13 mouse cellular contexts compared by ENCODE assay signal in genomic region chr4:44062062-44062461, GRCm38 (mm10). TPM values are rescaled to one million over a fixed set of nuclear protein-coding genes. Genes with fewer than 3 reads are reported as not detected.
DNase-seq lines count a peak whose midpoint lies in the region; ATAC-seq and TF ChIP-seq lines count a peak whose summit lies in the region.
"Had no signal": no experiment of that assay in that cellular context is flagged by ENCODE, and none has a peak within 500 bp of the region (broad histone marks: within the 10 kb centered on the region; RNA-seq: fewer than 3 reads in every experiment).

No protein-coding gene starts in this region.

- TF ChIP-seq EP300 in stomach, postnatal 0 days (optimal IDR thresholded peaks at IDR 0.05), result no peak

- 0 out of 2 replicates have a peak overlapping the region, but pooled peaks have one; percentile 7 for H3K27ac ChIP-seq in stomach, embryonic 15.5 days
- no peak overlapping the region for H3K27ac ChIP-seq in stomach, postnatal 0 days (replicated peaks)
- 0 out of 2 replicates have a peak overlapping the region, but pooled peaks have one; percentile 24 for H3K27ac ChIP-seq in liver, embryonic 15.5 days (replicated peaks)
- H3K27ac ChIP-seq in forebrain, embryonic 14.5 days (ENCODE audit: low read depth, low read length), result no peak overlapping the region
- no peak overlapping the region for H3K27ac ChIP-seq in embryonic facial prominence, embryonic 10.5 days (replicated peaks)

- peak; percentile 37 for DNase-seq in kidney, adult 9 months
- DNase-seq in kidney, adult 18-20 months, result no peak
- no peak for DNase-seq in stomach, postnatal 0 days (ENCODE audit: low spot score)
- peak; percentile 38 for DNase-seq in adrenal gland, postnatal 25 days
- DNase-seq in forebrain, embryonic 14.5 days (ENCODE audit: low spot score), result no peak
- no peak for DNase-seq in embryonic facial prominence, embryonic 10.5 days (ENCODE audit: low spot score)
- DNase-seq: cerebellum, postnatal 25 days; gastrocnemius, postnatal 25 days; heart, postnatal 14 days; lung, postnatal 14 days had no signal

- H3K27me3 ChIP-seq in stomach, embryonic 15.5 days (replicated peaks), result no peaks in the 10 kb centered on the region
- no peaks in the 10 kb centered on the region for H3K27me3 ChIP-seq in stomach, postnatal 0 days (ENCODE audit: control insufficient read depth, insufficient read depth, low read length)
- H3K27me3 ChIP-seq in liver, embryonic 15.5 days, result no peaks in the 10 kb centered on the region
- H3K27me3 ChIP-seq in forebrain, embryonic 14.5 days (replicated peaks; ENCODE audit: control insufficient read depth, insufficient read depth, low read length), result no peaks in the 10 kb centered on the region
- no peaks in the 10 kb centered on the region for H3K27me3 ChIP-seq in embryonic facial prominence, embryonic 10.5 days (replicated peaks; ENCODE audit: low read depth, poor library complexity, severe bottlenecking)

- H3K9me3 ChIP-seq in stomach, embryonic 15.5 days, result no peaks in the 10 kb centered on the region
- no peaks in the 10 kb centered on the region for H3K9me3 ChIP-seq in stomach, postnatal 0 days (ENCODE audit: control insufficient read depth, low read length)
- no peaks in the 10 kb centered on the region for H3K9me3 ChIP-seq in liver, embryonic 15.5 days (replicated peaks)
- no peaks in the 10 kb centered on the region for H3K9me3 ChIP-seq in forebrain, embryonic 14.5 days (replicated peaks; ENCODE audit: control insufficient read depth, low read length)
- H3K9me3 ChIP-seq in embryonic facial prominence, embryonic 10.5 days, result no peaks in the 10 kb centered on the region

- H3K4me3 ChIP-seq in stomach, embryonic 15.5 days (replicated peaks), result no peak overlapping the region
- no peak overlapping the region for H3K4me3 ChIP-seq in stomach, postnatal 0 days (ENCODE audit: low read depth, low read length)
- no peak overlapping the region for H3K4me3 ChIP-seq in liver, embryonic 15.5 days (replicated peaks)
- H3K4me3 ChIP-seq in forebrain, embryonic 14.5 days (ENCODE audit: low read depth, low read length), result no peak overlapping the region
- H3K4me3 ChIP-seq in embryonic facial prominence, embryonic 10.5 days, result no peak overlapping the region
- H3K4me3 ChIP-seq: erythroblast, embryonic 14.5 days had no signal

- 49% methylated on average over 9 of the region's 9 CpGs for WGBS in stomach, embryonic 15.5 days
- 55% methylated on average over 9 of the region's 9 CpGs for WGBS in stomach, postnatal 0 days
- 34% methylated on average over 9 of the region's 9 CpGs for WGBS in liver, embryonic 15.5 days (ENCODE audit: insufficient replicate concordance)
- WGBS in forebrain, embryonic 14.5 days, result 63% methylated on average over 9 of the region's 9 CpGs
- WGBS in embryonic facial prominence, embryonic 10.5 days, result 76% methylated on average over 9 of the region's 9 CpGs

- no peaks in the 10 kb centered on the region; the same call in 1 of the 2 replicates for H3K36me3 ChIP-seq in stomach, embryonic 15.5 days
- peaks cover 6% of the 10 kb centered on the region; the same call in 1 of the 2 replicates for H3K36me3 ChIP-seq in stomach, postnatal 0 days (ENCODE audit: control insufficient read depth, insufficient read depth, low read length)
- peaks cover 37% of the 10 kb centered on the region for H3K36me3 ChIP-seq in liver, embryonic 15.5 days (replicated peaks)
- peaks cover 16% of the 10 kb centered on the region; the same call in 1 of the 2 replicates for H3K36me3 ChIP-seq in forebrain, embryonic 14.5 days (ENCODE audit: control insufficient read depth, insufficient read depth, low read length)
- peaks cover 9% of the 10 kb centered on the region for H3K36me3 ChIP-seq in embryonic facial prominence, embryonic 10.5 days (replicated peaks)

- H3K4me2 ChIP-seq in stomach, embryonic 15.5 days, result no peak overlapping the region
- no peak overlapping the region for H3K4me2 ChIP-seq in stomach, postnatal 0 days (replicated peaks; ENCODE audit: low read depth)
- H3K4me2 ChIP-seq in liver, embryonic 15.5 days, result no peak overlapping the region
- H3K4me2 ChIP-seq in forebrain, embryonic 14.5 days (ENCODE audit: low read length), result no peak overlapping the region

- H3K9ac ChIP-seq in stomach, embryonic 15.5 days, result no peak overlapping the region
- H3K9ac ChIP-seq in stomach, postnatal 0 days (ENCODE audit: low read length), result no peak overlapping the region
- no peak overlapping the region for H3K9ac ChIP-seq in liver, embryonic 15.5 days
- H3K9ac ChIP-seq in forebrain, embryonic 14.5 days (ENCODE audit: low read length), result no peak overlapping the region

- ATAC-seq in stomach, embryonic 15.5 days (ENCODE audit: insufficient read depth, low FRiP score, low read depth), result no peak
- ATAC-seq in stomach, postnatal 0 days (ENCODE audit: low FRiP score, low TSS enrichment), result no peak
- ATAC-seq in liver, embryonic 15.5 days (ENCODE audit: insufficient read depth), result no peak
- no peak for ATAC-seq in forebrain, embryonic 14.5 days

- no peak for TF ChIP-seq CTCF in stomach, postnatal 0 days (IDR thresholded peaks at IDR 0.05; ENCODE audit: low read depth)

- no peaks in the 10 kb centered on the region for H3K4me1 ChIP-seq in stomach, embryonic 15.5 days
- no peaks in the 10 kb centered on the region for H3K4me1 ChIP-seq in stomach, postnatal 0 days (replicated peaks; ENCODE audit: control insufficient read depth, insufficient read depth)
- H3K4me1 ChIP-seq in liver, embryonic 15.5 days (replicated peaks), result peaks cover 20% of the 10 kb centered on the region
- H3K4me1 ChIP-seq in forebrain, embryonic 14.5 days (ENCODE audit: control insufficient read depth, insufficient read depth, low read length), result no peaks in the 10 kb centered on the region
- peaks cover 6% of the 10 kb centered on the region for H3K4me1 ChIP-seq in embryonic facial prominence, embryonic 10.5 days

RNA-seq across cellular contexts. Expression of gene Gne, which starts 21.9 kb away (rescaled TPM):
- 27.8 and 29.8 TPM in 2 replicates for polyA plus RNA-seq in stomach, embryonic 15.5 days (2015; fragmentation: Nextera tagmentation; extraction: Ambion mirVana)
- polyA plus RNA-seq in stomach, postnatal 0 days (2015; fragmentation: Nextera tagmentation; extraction: Ambion mirVana), result 19.2 and 21.1 TPM in 2 replicates
- 28.7 and 40.6 TPM in 2 replicates for total RNA-seq in adrenal gland, postnatal 25 days (2021)
- polyA plus RNA-seq in liver, embryonic 15.5 days (2015; fragmentation: Nextera tagmentation; extraction: Ambion mirVana), result 30.8 and 31.7 TPM in 2 replicates
- 20.4 and 26.5 TPM in 2 replicates for polyA plus RNA-seq in forebrain, embryonic 14.5 days (2014; fragmentation: Nextera tagmentation; extraction: Ambion mirVana)
- polyA plus RNA-seq in embryonic facial prominence, embryonic 10.5 days (2016; fragmentation: Nextera tagmentation; extraction: Ambion mirVana), result 20.5 and 20.8 TPM in 2 replicates

RNA-seq across cellular contexts. Expression of gene Clta, which starts 57.8 kb away (rescaled TPM):
- 248 and 262 TPM in 2 replicates for polyA plus RNA-seq in stomach, embryonic 15.5 days (2015; fragmentation: Nextera tagmentation; extraction: Ambion mirVana)
- 191 and 194 TPM in 2 replicates for polyA plus RNA-seq in stomach, postnatal 0 days (2015; fragmentation: Nextera tagmentation; extraction: Ambion mirVana)
- total RNA-seq in adrenal gland, postnatal 25 days (2021), result 169 and 173 TPM in 2 replicates
- polyA plus RNA-seq in liver, embryonic 15.5 days (2015; fragmentation: Nextera tagmentation; extraction: Ambion mirVana), result 117 and 119 TPM in 2 replicates
- 303 and 306 TPM in 2 replicates for polyA plus RNA-seq in forebrain, embryonic 14.5 days (2014; fragmentation: Nextera tagmentation; extraction: Ambion mirVana)
- polyA plus RNA-seq in embryonic facial prominence, embryonic 10.5 days (2016; fragmentation: Nextera tagmentation; extraction: Ambion mirVana), result 212 and 222 TPM in 2 replicates

Comparison
In these comparisons a context has a peak if more than half of its experiments do, and no peak if none do; other contexts are left out.
1. DNase-seq: peak in kidney, adult 9 months (single experiment) and adrenal gland, postnatal 25 days (single experiment); none in kidney, adult 18-20 months (single experiment), stomach, postnatal 0 days (single experiment), forebrain, embryonic 14.5 days (single experiment) and embryonic facial prominence, embryonic 10.5 days (single experiment).
2. H3K27ac ChIP-seq: peak in stomach, embryonic 15.5 days (single experiment) and liver, embryonic 15.5 days (single experiment); none in stomach, postnatal 0 days (single experiment), forebrain, embryonic 14.5 days (single experiment) and embryonic facial prominence, embryonic 10.5 days (single experiment).